Mouse (Mus musculus) MEL (cell line): ENCODE measurements around the gene Gdap1l1.

Experiments
- CTCF ChIP-seq, 3 experiments: IDR thresholded peaks in 2 of 3; conservative IDR thresholded peaks in 1 of 3; 2 replicates each; pipeline ENCODE4 v1.5.1; 2011 to 2012; ENCODE audit warnings: low read length in 3 of 3, low read depth in 2 of 3, mild to moderate bottlenecking in 2 of 3, improper control_type of control experiment in 1 of 3, inconsistent platforms in 1 of 3, mixed read lengths in 1 of 3, moderate library complexity in 1 of 3; ENCODE audit not compliant: control insufficient read depth in 1 of 3, insufficient read depth in 1 of 3, poor library complexity in 1 of 3, severe bottlenecking in 1 of 3
- ETS1 ChIP-seq: IDR thresholded peaks from 2 replicates; pipeline ENCODE4 v1.6.1; 2012; ENCODE audit warnings: low read depth, mild to moderate bottlenecking, inconsistent platforms, low read length, improper control_type of control experiment, moderate library complexity
- HCFC1 ChIP-seq: IDR thresholded peaks from 2 replicates; pipeline ENCODE4 v1.6.1; 2012; ENCODE audit warnings: low read depth, mild to moderate bottlenecking, inconsistent platforms, low read length, improper control_type of control experiment, moderate library complexity
- MAFK ChIP-seq: IDR thresholded peaks from 2 replicates; pipeline ENCODE4 v1.6.1; 2011; ENCODE audit warnings: low read depth, mild to moderate bottlenecking, low read length, improper control_type of control experiment, borderline replicate concordance
- MAX ChIP-seq: IDR thresholded peaks from 2 replicates; pipeline ENCODE4 v1.6.1; 2011; ENCODE audit warnings: low read length, improper control_type of control experiment
- MXI1 ChIP-seq: IDR thresholded peaks from 2 replicates; pipeline ENCODE4 v1.6.1; 2011; ENCODE audit warnings: mild to moderate bottlenecking, low read depth, low read length, improper control_type of control experiment
- POLR2A ChIP-seq, 2 experiments: IDR thresholded peaks; 2 replicates each; pipeline ENCODE4 v1.6.1; 2011 to 2012; ENCODE audit warnings: low read length in 2 of 2, mild to moderate bottlenecking in 2 of 2, control low read depth in 1 of 2, improper control_type of control experiment in 1 of 2, low read depth in 1 of 2, moderate library complexity in 1 of 2; ENCODE audit not compliant: control insufficient read depth in 1 of 2, insufficient read depth in 1 of 2, poor library complexity in 1 of 2
- RCOR1 ChIP-seq: IDR thresholded peaks from 2 replicates; pipeline ENCODE4 v1.6.1; 2012; ENCODE audit warnings: low read depth, mild to moderate bottlenecking, inconsistent platforms, low read length, improper control_type of control experiment
- USF1 ChIP-seq: IDR thresholded peaks from 2 replicates; pipeline ENCODE4 v1.6.1; 2014; ENCODE audit warnings: low read depth, mild to moderate bottlenecking, inconsistent platforms, low read length, improper control_type of control experiment, moderate library complexity
- USF2 ChIP-seq, 2 experiments: IDR thresholded peaks; 2 replicates each; pipeline ENCODE4 v1.6.1; 2011 to 2012; ENCODE audit warnings: improper control_type of control experiment in 2 of 2, low read length in 2 of 2, borderline replicate concordance in 1 of 2, inconsistent platforms in 1 of 2, low read depth in 1 of 2, mild to moderate bottlenecking in 1 of 2; ENCODE audit not compliant: insufficient read depth in 1 of 2
- ZC3H11A ChIP-seq: IDR thresholded peaks from 2 replicates; pipeline ENCODE4 v1.6.1; 2012; ENCODE audit warnings: low read depth, mild to moderate bottlenecking, inconsistent platforms, low read length, improper control_type of control experiment

DNA sequence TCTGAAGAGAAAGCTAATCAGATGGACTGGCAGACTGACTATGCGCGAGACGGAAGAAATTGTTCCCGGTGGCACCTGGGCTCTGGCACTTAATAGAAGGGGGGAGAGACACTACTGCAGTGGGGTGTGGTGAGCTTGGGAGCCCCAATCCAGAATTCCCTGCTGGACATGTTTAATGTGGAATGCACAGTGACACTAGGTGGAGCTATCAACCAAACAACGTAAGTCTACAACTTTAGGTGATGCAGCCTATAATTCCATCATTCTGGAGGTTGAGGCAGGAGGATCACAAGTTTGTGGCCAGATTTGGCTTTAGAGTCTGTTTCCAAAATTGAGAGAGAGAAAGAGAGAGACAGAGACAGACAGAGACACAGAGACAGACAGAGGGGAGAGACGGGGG is 14.5 kb downstream of the Gdap1l1 start:
- TF ChIP-seq CTCF (IDR thresholded peaks at IDR 0.05 in 2 of 3, conservative IDR thresholded peaks at IDR 0.05 in 1 of 3; ENCODE audit: control insufficient read depth in 1 of 3, insufficient read depth in 1 of 3, low read depth in 2 of 3, low read length in 3 of 3, poor library complexity in 1 of 3, severe bottlenecking in 1 of 3) = peak in 1 of 3 experiments; percentile 17; a peak in 1 of 6 replicates
- TF ChIP-seq POLR2A (IDR thresholded peaks at IDR 0.05; ENCODE audit: control insufficient read depth in 1 of 2, insufficient read depth in 1 of 2, low read depth in 1 of 2, low read length in 2 of 2, poor library complexity in 1 of 2) = no peak
- TF ChIP-seq USF2 (IDR thresholded peaks at IDR 0.05; ENCODE audit: borderline replicate concordance in 1 of 2, insufficient read depth in 1 of 2, low read depth in 1 of 2, low read length in 2 of 2) = no peak
- TF ChIP-seq USF1 = no peak
- TF ChIP-seq MXI1 = no peak
- no peak for TF ChIP-seq MAX
- TF ChIP-seq MAFK = no peak
- no peak for TF ChIP-seq ZC3H11A
- TF ChIP-seq HCFC1 = no peak
- TF ChIP-seq ETS1 = no peak
- TF ChIP-seq RCOR1 = no peak
